Mouse (Mus musculus) spleen, adult 2 months (tissue): ENCODE data around the gene Pycr1. TPM values are rescaled to one million over a fixed set of nuclear protein-coding genes. Genes with fewer than 3 reads are reported as not detected.

Experiments used
- DNase-seq, 2 experiments: peaks; one replicate each; pipeline versions ENCODE4 v3.0.0 to v3.0.0-alpha.2; 2012 to 2021; ENCODE audit warnings: low spot score in 2 of 2, low read depth in 1 of 2
- H3K27ac ChIP-seq: fragments of 200-500 bp; 2 replicates; pipeline ENCODE4 v1.5.1; 2012; ENCODE audit warnings: low read length, inconsistent platforms; ENCODE audit not compliant: insufficient read depth
- H3K27me3 ChIP-seq: fragments of 200-500 bp; 2 replicates; pipeline ENCODE4 v1.6.1; 2012; ENCODE audit warnings: mild to moderate bottlenecking, moderate library complexity, low read length, inconsistent platforms; ENCODE audit not compliant: control insufficient read depth, insufficient read depth
- H3K36me3 ChIP-seq: fragments of 200-500 bp; 2 replicates; pipeline ENCODE4 v1.6.1; 2012; ENCODE audit warnings: mild to moderate bottlenecking, low read length, inconsistent platforms; ENCODE audit not compliant: control insufficient read depth, insufficient read depth
- H3K4me1 ChIP-seq: fragments of 200-500 bp; 2 replicates; pipeline ENCODE4 v1.6.1; 2011; ENCODE audit warnings: inconsistent platforms; ENCODE audit not compliant: control insufficient read depth, insufficient read depth, insufficient read length
- H3K4me3 ChIP-seq: fragments of 200-500 bp; 2 replicates; pipeline ENCODE4 v1.5.1; 2011; ENCODE audit warnings: mild to moderate bottlenecking, inconsistent platforms; ENCODE audit not compliant: insufficient read depth, insufficient read length; ENCODE audit errors: extremely low read depth
- CTCF ChIP-seq: fragments of 200-500 bp; IDR thresholded peaks from 2 replicates; pipeline ENCODE4 v1.5.1; 2011; ENCODE audit warnings: mild to moderate bottlenecking, inconsistent platforms; ENCODE audit not compliant: insufficient read depth, insufficient read length, insufficient replicate concordance; ENCODE audit errors: extremely low read depth
- POLR2A ChIP-seq: fragments of 200-500 bp; IDR thresholded peaks from 2 replicates; pipeline ENCODE4 v1.6.1; 2011; ENCODE audit warnings: low read depth, low read length, inconsistent platforms
- WGBS: fragments of 180-500 bp; shearing (Covaris S2); methylation state at CpG from one replicate; pipeline ENCODE4 v1.1.7; 2018; 5-methylcytosine and 5-hydroxymethylcytosine counted together
- polyA plus RNA-seq: library from polyadenylated mRNA; depleted of rRNA; stranded (reverse); fragments of >200 nt; gene quantifications from 2 replicates; pipeline ENCODE4 v1.2.3, GENCODE M21; 2012; rRNA removed

The Pycr1 gene
- 7.5 and 8.7 TPM in 2 replicates for polyA plus RNA-seq

DNA sequence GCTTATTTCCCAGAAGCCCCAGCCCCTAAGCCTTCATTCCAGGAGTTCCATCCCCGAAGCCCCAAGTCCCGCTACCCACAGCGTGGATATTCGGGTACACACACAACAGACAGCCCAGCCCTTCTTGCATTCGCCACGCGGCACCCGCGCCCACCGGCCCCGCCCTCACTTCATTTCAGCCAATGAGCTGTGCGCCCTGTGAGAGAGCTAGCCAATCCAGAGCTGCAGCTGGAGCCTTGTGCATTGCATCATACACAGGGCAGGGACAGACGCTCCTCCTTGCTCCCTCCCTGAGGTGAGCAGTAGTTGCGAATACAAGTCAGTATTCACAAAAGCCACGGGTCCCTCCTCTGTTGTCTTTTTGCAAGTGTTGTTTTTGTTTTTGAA lies at the start of gene Pycr1:
Gene Pycr1 (minus strand): TSS at position 169 of the 387 bp plus-strand sequence.
- DNase-seq: peak; percentile 73 to 92
- whole genome bisulfite sequencing: under 1% methylated on average over 15 of the region's 15 CpGs
- Histone ChIP-seq H3K27me3 (no peaks in the 10 kb centered on the region), H3K27ac (no peak within 1 kb of the TSS), H3K4me3 (peak within 1 kb of the TSS; percentile 60), H3K36me3 (no peaks in the 10 kb centered on the region), H3K4me1 (peaks cover 12% of the 10 kb centered on the region)
- no peak for TF ChIP-seq POLR2A
- TF ChIP-seq CTCF: no peak

DNA sequence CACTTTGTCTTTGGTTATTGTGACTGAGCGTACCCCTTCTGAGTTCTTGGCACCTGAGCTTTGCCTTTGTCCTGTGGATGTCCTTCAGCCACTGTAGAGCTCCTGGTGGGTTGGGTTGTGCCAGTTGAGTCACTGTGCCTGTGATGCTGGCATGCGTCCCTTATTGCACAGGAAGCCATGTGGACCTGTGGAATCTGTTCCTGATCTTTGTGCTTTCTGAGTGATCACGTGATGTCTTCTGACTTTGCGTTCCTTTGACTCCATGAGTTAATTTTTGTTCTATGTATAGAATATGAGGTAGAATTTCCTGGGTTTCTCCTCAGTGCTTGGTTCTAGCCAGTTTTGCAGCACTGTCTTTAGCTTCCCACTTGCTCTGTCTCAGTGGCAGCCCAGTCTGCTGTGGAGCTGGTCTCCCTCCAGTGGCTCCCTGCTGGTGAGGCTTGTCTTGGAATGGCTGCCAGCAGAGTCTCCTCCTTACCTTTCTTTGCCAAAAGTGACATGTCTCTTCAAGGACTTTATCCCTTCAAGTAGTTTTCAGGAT lies 49.0 kb upstream of the Pycr1 start:
- Histone ChIP-seq H3K27me3 (no peaks in the 10 kb centered on the region), H3K27ac (no peak overlapping the region), H3K4me3 (no peak overlapping the region), H3K36me3 (peaks cover 30% of the 10 kb centered on the region), H3K4me1 (no peaks in the 10 kb centered on the region)
- DNase-seq: no peak
- no peak for TF ChIP-seq CTCF
- WGBS: 92% methylated on average over 4 of the region's 4 CpGs

DNA sequence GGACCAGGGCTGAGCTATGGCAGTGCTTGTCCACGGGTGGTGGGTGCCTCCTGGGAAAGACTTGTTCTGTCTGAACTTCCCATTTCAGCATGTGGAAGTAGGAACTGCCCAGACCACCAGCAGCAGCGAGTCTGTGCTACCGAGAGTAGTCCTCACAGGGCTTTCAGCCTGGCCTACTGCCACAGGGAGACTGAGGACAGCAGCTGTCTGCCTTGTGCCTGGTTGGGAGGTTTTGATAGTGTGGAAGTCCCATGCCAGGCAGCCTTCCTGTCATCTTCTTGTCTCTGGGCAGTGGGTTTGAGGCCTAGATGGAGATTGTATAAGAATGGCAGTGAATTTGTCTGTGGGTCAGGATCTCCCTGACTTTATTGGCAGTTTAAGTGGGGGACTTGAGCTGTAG lies 45.8 kb upstream of the Pycr1 start:
- Histone ChIP-seq H3K27me3 (no peaks in the 10 kb centered on the region), H3K4me1 (no peaks in the 10 kb centered on the region), H3K4me3 (no peak overlapping the region), H3K36me3 (peaks cover 27% of the 10 kb centered on the region), H3K27ac (no peak overlapping the region; the same call in 1 of the 2 replicates)
- TF ChIP-seq POLR2A (no peak), CTCF (no peak)
- 74% methylated on average over 3 of the region's 3 CpGs for WGBS
- DNase-seq: no peak

DNA sequence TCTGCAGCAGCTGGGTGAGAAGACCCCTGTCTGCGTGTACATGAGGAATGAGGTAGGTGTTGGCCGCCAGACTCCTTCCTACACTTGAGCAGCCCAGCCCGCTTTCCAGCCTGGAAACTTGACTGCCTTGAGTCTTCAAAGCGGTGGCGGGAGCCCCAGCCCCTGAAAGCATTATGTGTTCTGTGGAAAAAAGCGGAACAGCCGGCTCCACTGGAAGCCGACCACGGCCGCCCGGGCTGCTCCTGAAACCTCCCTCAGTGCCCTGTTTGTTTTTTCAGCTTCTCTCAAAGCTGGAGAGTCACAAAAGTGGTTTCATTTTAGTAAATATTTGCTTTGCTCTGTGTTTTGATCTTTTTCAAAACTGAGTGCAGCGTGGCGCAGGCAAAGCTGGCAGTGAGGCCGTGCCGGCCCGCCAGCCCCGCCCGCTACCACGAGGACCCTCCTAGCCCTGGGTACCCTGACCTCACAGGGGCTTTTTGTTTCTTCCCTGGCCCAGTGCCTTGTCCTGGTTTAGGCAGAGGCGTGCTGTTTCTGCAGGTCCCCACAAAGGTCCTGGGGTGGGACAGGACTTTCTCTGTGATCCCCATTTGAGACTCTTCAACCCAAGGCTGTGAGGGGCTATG lies 43.2 kb upstream of the Pycr1 start:
- WGBS: 95% methylated on average over 20 of the region's 20 CpGs
- no peaks in the 10 kb centered on the region for H3K27me3 ChIP-seq
- DNase-seq: no peak
- TF ChIP-seq CTCF (no peak), POLR2A (no peak)
- peaks cover 30% of the 10 kb centered on the region for H3K36me3 ChIP-seq
- no peaks in the 10 kb centered on the region for H3K4me1 ChIP-seq
- no peak overlapping the region for H3K4me3 ChIP-seq
- no peak overlapping the region for H3K27ac ChIP-seq

DNA sequence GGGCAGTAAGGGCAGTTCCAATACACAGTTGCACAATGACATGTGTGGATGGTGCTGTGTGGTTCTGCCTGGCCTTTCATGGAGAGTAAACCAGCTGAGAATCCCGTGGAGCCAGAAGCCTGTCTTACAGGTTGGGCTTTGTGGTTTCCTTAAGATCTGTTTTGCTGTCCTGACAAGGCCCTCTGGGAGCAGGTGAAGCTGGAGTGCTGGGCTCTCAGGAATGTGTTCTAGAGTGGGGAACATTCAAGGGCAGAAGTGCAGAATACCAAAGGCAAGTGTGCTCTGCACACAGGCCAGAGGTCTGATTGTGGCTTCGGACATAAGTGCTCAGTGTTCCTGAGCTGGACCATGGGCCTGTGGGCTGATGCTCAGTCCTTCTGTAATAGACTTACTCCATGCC lies 41.1 kb upstream of the Pycr1 start:
- Histone ChIP-seq H3K4me1 (no peaks in the 10 kb centered on the region), H3K4me3 (no peak overlapping the region), H3K27me3 (no peaks in the 10 kb centered on the region), H3K27ac (no peak overlapping the region), H3K36me3 (peaks cover 24% of the 10 kb centered on the region)
- no peak for DNase-seq
- 88% methylated on average over 2 of the region's 2 CpGs for WGBS
- TF ChIP-seq CTCF: no peak
- no peak for TF ChIP-seq POLR2A

DNA sequence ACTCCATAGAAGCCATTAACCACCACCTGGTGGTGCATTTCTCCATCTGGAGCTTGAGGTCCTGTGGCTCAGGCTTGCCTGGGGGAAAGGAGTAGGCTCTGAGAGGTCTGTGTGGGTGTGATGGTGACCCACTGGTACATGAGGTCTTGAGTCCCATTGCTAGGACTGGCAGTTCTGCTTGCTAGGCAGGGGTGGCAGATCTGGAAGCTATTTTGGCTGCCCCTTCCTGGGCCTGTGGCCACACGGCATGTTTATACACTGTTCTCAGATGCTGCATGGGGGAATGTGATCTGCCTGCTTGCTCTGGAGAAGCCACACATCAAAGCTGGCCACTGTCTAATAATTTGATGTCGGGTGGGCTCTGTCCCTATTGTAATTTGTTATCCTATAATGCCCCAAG lies 40.5 kb upstream of the Pycr1 start:
- WGBS: 88% methylated on average over 2 of the region's 2 CpGs
- DNase-seq: no peak
- Histone ChIP-seq H3K27me3 (no peaks in the 10 kb centered on the region), H3K4me3 (no peak overlapping the region), H3K4me1 (no peaks in the 10 kb centered on the region), H3K27ac (no peak overlapping the region), H3K36me3 (peaks cover 19% of the 10 kb centered on the region)
- TF ChIP-seq POLR2A: no peak
- no peak for TF ChIP-seq CTCF

DNA sequence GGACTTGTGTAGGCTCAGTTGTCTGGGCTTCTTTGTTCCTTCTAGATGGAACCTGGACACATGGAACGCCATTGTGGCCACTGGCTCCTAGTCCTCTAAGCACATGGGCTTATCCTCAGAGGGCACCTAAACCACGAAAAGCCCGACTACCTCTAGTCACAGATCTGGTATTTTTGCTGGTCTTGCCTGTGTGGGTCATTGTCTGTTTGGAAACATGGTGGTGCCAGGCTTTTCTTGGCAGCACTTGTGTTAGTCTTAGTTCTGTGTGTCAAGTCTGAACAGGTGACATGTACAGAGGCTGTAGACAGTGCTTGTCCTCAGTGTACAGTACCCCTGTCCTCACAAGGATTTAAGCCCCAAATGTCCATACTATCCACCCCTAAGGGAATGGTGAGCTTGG lies 40.0 kb upstream of the Pycr1 start:
- Histone ChIP-seq H3K4me3 (no peak overlapping the region), H3K27me3 (no peaks in the 10 kb centered on the region), H3K27ac (no peak overlapping the region), H3K4me1 (no peaks in the 10 kb centered on the region), H3K36me3 (peaks cover 16% of the 10 kb centered on the region)
- no peak for DNase-seq
- no peak for TF ChIP-seq CTCF
- no peak for TF ChIP-seq POLR2A
- WGBS: 86% methylated on average over 3 of the region's 3 CpGs
